In genomic region chr7:126565693-126566092, GRCm38 (mm10) we compare ENCODE assay signal across 8 mouse cellular contexts. TPM values are rescaled to one million over a fixed set of nuclear protein-coding genes. Genes with fewer than 3 reads are reported as not detected.
A peak's percentile ranks its signal among the peaks of the same experiment; 100 is the strongest.
DNase-seq lines count a peak whose midpoint lies in the region; ATAC-seq lines count a peak whose summit lies in the region.

No protein-coding gene starts in this region.

- peak; percentile 57; the same call in 1 of the 2 replicates for ATAC-seq in hindbrain, embryonic 12.5 days (ENCODE audit: low FRiP score)

- H3K9me3 ChIP-seq in hindbrain, embryonic 12.5 days (replicated peaks): no peaks in the 10 kb centered on the region

- H3K9ac ChIP-seq in hindbrain, embryonic 12.5 days: peak overlapping the region; percentile 87

- peaks cover 45% of the 10 kb centered on the region for H3K79me2 ChIP-seq in macrophage (ENCODE audit: inconsistent target)

- H3K4me3 ChIP-seq in hindbrain, embryonic 12.5 days: peak overlapping the region; percentile 97
- peak overlapping the region; percentile 75 for H3K4me3 ChIP-seq in macrophage (ENCODE audit: inconsistent target)

- H3K4me1 ChIP-seq in hindbrain, embryonic 12.5 days: peaks cover 7% of the 10 kb centered on the region; the same call in 1 of the 2 replicates

- peak; percentile 67 to 81 for DNase-seq in adrenal gland, adult (ENCODE audit: inconsistent age in 2 of 2, low spot score in 1 of 2)
- no peak for DNase-seq in adrenal gland, postnatal 4 days (ENCODE audit: low spot score in 2 of 2)
- DNase-seq in 416B (ENCODE audit: low read depth): peak; percentile 74
- peak; percentile 28 for DNase-seq in c-Kit-positive CD71-positive TER-119-negative erythroid progenitor cells, embryonic 14.5 days (ENCODE audit: low read depth)
- DNase-seq in cerebellum, postnatal 10 days: no peak
- no peak for DNase-seq in thymus, postnatal 25 days

- H3K27ac ChIP-seq in hindbrain, embryonic 12.5 days: peak overlapping the region; percentile 72
- peak overlapping the region; percentile 44 for H3K27ac ChIP-seq in macrophage

- no peaks in the 10 kb centered on the region for H3K27me3 ChIP-seq in hindbrain, embryonic 12.5 days

- WGBS in hindbrain, embryonic 12.5 days: under 1% methylated on average over 28 of the region's 28 CpGs
- WGBS in macrophage (ENCODE audit: missing documents): 0% methylated on average over 23 of the region's 28 CpGs

- H3K36me3 ChIP-seq in hindbrain, embryonic 12.5 days: peaks cover 40% of the 10 kb centered on the region
- H3K36me3 ChIP-seq in macrophage (ENCODE audit: inconsistent target): peaks cover 38% of the 10 kb centered on the region

- H3K4me2 ChIP-seq in hindbrain, embryonic 12.5 days (replicated peaks): peak overlapping the region; percentile 78

RNA-seq across cellular contexts. Expression of gene Eif3c, which starts 0.5 kb away (rescaled TPM):
- total RNA-seq in adrenal gland, postnatal 4 days (2021): 100 to 1,000 TPM; 255 to 260 TPM
- 201 and 206 TPM in 2 replicates for polyA plus RNA-seq in hindbrain, embryonic 12.5 days (2016; fragmentation: Nextera tagmentation; extraction: Ambion mirVana)
- total RNA-seq in macrophage (2018; cell fraction: chromatin; rRNA removed): 100 to 1,000 TPM in 8 of 26 experiments, 10 to 100 TPM in 18; 46.7 to 177 (median 87.6) TPM
- 100 to 1,000 TPM; 120 to 188 (median 148) TPM for total RNA-seq in macrophage (2018; cell fraction: cytosol; rRNA removed)
- 100 to 1,000 TPM in 20 of 26 experiments, 10 to 100 TPM in 6; 68.5 to 233 (median 125) TPM for total RNA-seq in macrophage (2018; cell fraction: nucleus; rRNA removed)
- polyA plus RNA-seq in macrophage (2018): 124 to 206 TPM (median 173 TPM) in 3 replicates

RNA-seq across cellular contexts. Expression of gene Apobr, which starts 19.0 kb away (rescaled TPM):
- 1 to 10 TPM; 1.1 to 1.2 TPM for total RNA-seq in adrenal gland, postnatal 4 days (2021)
- 0.39 and 0.43 TPM in 2 replicates for polyA plus RNA-seq in hindbrain, embryonic 12.5 days (2016; fragmentation: Nextera tagmentation; extraction: Ambion mirVana)
- total RNA-seq in macrophage (2018; cell fraction: chromatin; rRNA removed): 100 to 1,000 TPM in 25 of 26 experiments, 10 to 100 TPM in 1; 91.4 to 389 (median 168) TPM
- total RNA-seq in macrophage (2018; cell fraction: cytosol; rRNA removed): 100 to 1,000 TPM in 2 of 26 experiments, 10 to 100 TPM in 24; 48.9 to 110 (median 75.0) TPM
- total RNA-seq in macrophage (2018; cell fraction: nucleus; rRNA removed): 100 to 1,000 TPM; 123 to 332 (median 182) TPM
- 51.3 to 183 TPM (median 99.8 TPM) in 3 replicates for polyA plus RNA-seq in macrophage (2018)

RNA-seq across cellular contexts. Expression of gene Cln3, which starts 19.9 kb away (rescaled TPM):
- total RNA-seq in adrenal gland, postnatal 4 days (2021): 10 to 100 TPM; 30.7 to 32.1 TPM
- polyA plus RNA-seq in hindbrain, embryonic 12.5 days (2016; fragmentation: Nextera tagmentation; extraction: Ambion mirVana): 31.7 and 33.7 TPM in 2 replicates
- 1,000 to 10,000 TPM in 5 of 26 experiments, 100 to 1,000 TPM in 21; 398 to 3,038 (median 601) TPM for total RNA-seq in macrophage (2018; cell fraction: chromatin; rRNA removed)
- total RNA-seq in macrophage (2018; cell fraction: cytosol; rRNA removed): 100 to 1,000 TPM; 117 to 211 (median 152) TPM
- total RNA-seq in macrophage (2018; cell fraction: nucleus; rRNA removed): 1,000 to 10,000 TPM in 3 of 26 experiments, 100 to 1,000 TPM in 23; 244 to 1,983 (median 383) TPM
- polyA plus RNA-seq in macrophage (2018): 81.0 to 165 TPM (median 104 TPM) in 3 replicates

RNA-seq across cellular contexts. Expression of gene Il27, which starts 29.0 kb away (rescaled TPM):
- not detected for total RNA-seq in adrenal gland, postnatal 4 days (2021)
- polyA plus RNA-seq in hindbrain, embryonic 12.5 days (2016; fragmentation: Nextera tagmentation; extraction: Ambion mirVana): not detected in 2 replicates
- total RNA-seq in macrophage (2018; cell fraction: chromatin; rRNA removed): 100 to 1,000 TPM in 7 of 26 experiments, 10 to 100 TPM in 8, 1 to 10 TPM in 7, not detected in 4; 1.5 to 279 (median 15.6) TPM
- 100 to 1,000 TPM in 2 of 26 experiments, 10 to 100 TPM in 9, 1 to 10 TPM in 13, under 1 TPM in 2; 0.60 to 133 (median 8.8) TPM for total RNA-seq in macrophage (2018; cell fraction: cytosol; rRNA removed)
- 100 to 1,000 TPM in 6 of 26 experiments, 10 to 100 TPM in 12, 1 to 10 TPM in 8; 2.2 to 494 (median 26.4) TPM for total RNA-seq in macrophage (2018; cell fraction: nucleus; rRNA removed)
- polyA plus RNA-seq in macrophage (2018): 1.1 to 2.6 TPM (median 1.2 TPM) in 3 replicates

Comparison
In these comparisons a context has a peak if more than half of its experiments do, and no peak if none do; other contexts are left out.
1. DNase-seq: peak in adrenal gland, adult (2 of 2), 416B (single experiment) and c-Kit-positive CD71-positive TER-119-negative erythroid progenitor cells, embryonic 14.5 days (single experiment); none in adrenal gland, postnatal 4 days (0 of 2), cerebellum, postnatal 10 days (0 of 2) and thymus, postnatal 25 days (single experiment).
2. RNA of gene Apobr, which starts 19.0 kb away (polyA plus RNA-seq): 51.3 to 183 TPM in macrophage; 0.39 to 0.43 TPM in hindbrain, embryonic 12.5 days; every median in the first group is over 10 times any median in the second.